Mouse (Mus musculus) small intestine, adult 2 months (tissue): ENCODE measurements at regions not wholly inside any gene's neighbourhood (a gene's known extent, or its start where the extent isn't known, plus 50 kb on each side); places are given as distances from the start of the nearest gene placed in this dataset.

ENCODE experiments used
- CTCF ChIP-seq: fragments of 200-500 bp; IDR thresholded peaks from 2 replicates; pipeline ENCODE4 v1.5.1; 2012; ENCODE audit warnings: low read depth, mild to moderate bottlenecking, control low read depth, inconsistent platforms, low read length, moderate library complexity, mixed read lengths; ENCODE audit not compliant: insufficient replicate concordance, insufficient read length; ENCODE audit errors: extremely low read depth
- POLR2A ChIP-seq: fragments of 200-500 bp; IDR thresholded peaks from 2 replicates; pipeline ENCODE4 v1.6.1; 2012; ENCODE audit warnings: low read depth, mild to moderate bottlenecking, control low read depth, inconsistent platforms, low read length, moderate library complexity

DNA sequence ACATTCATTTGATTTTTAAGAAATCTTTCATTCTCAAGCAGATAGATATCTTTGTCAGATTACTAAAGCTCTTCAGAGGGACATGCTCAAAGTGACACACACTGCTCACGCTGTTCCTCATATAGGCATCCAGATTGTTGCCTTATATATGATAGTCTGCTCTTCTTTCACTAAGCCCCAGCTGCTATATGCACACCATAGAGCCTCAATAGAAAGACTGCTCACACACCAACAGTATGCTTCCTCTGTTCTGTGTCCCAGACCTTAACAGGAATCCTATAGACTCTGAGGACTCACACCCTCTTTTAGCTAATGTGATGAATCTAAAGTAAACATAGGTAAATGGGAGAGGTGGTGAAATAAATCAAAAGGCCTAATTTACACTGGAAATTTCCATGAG lies 561.8 kb downstream of the Smarca1 start:
- no peak for TF ChIP-seq CTCF
- no peak for TF ChIP-seq POLR2A
